Comparison of ENCODE assay signal across 23 mouse cellular contexts in genomic region chr3:133809007-133809552, GRCm38 (mm10).
DNase-seq lines count a peak whose midpoint lies in the region; TF ChIP-seq lines count a peak whose summit lies in the region.
"Had no signal": no experiment of that assay in that cellular context is flagged by ENCODE, and none has a peak within 500 bp of the region (broad histone marks: within the 10 kb centered on the region; RNA-seq: fewer than 3 reads in every experiment).

No protein-coding gene starts in this region.

- DNase-seq in A20 (ENCODE audit: low read depth, low spot score) (peak; percentile 80), R1 (ENCODE audit: low read depth, low spot score) (peak; percentile 70)
- peak; percentile 13 for DNase-seq in splenic B cell, adult 2 months (ENCODE audit: low read depth, low spot score)
- no peak for DNase-seq in left cerebral cortex, postnatal 14 days (ENCODE audit: low spot score in 2 of 2)
- no peak for DNase-seq in testis, postnatal 10 days (ENCODE audit: low spot score)
- DNase-seq in spleen, adult 12 weeks (ENCODE audit: low spot score), result no peak
- DNase-seq: adrenal gland, adult 8-10 months; adrenal gland, postnatal 25 days; cerebellum, adult 11-12 months; cerebellum, adult 8-10 months; cerebellum, postnatal 14 days; gastrocnemius, adult 2 months; gastrocnemius, postnatal 25 days; heart, adult 18-20 months; heart, postnatal 14 days; kidney, adult 11 months had no signal

- no peaks in the 10 kb centered on the region for H3K36me3 ChIP-seq in ES-Bruce4 (ENCODE audit: control insufficient read depth, insufficient read depth, low read length, poor library complexity, severe bottlenecking)
- H3K36me3 ChIP-seq in splenic B cell, adult 2 months (ENCODE audit: control insufficient read depth, insufficient read depth, low read length, poor library complexity, severe bottlenecking), result no peaks in the 10 kb centered on the region
- H3K36me3 ChIP-seq: forebrain, embryonic 10.5 days; heart, embryonic 10.5 days; heart, embryonic 13.5 days; hindbrain, embryonic 12.5 days; intestine, embryonic 15.5 days had no signal

- H3K9ac ChIP-seq in ES-Bruce4 (ENCODE audit: low read depth, poor library complexity, severe bottlenecking), result no peak overlapping the region
- H3K9ac ChIP-seq: forebrain, embryonic 13.5 days; heart, embryonic 13.5 days; hindbrain, embryonic 12.5 days; intestine, embryonic 15.5 days had no signal

- TF ChIP-seq POLR2A in ES-Bruce4 (IDR thresholded peaks at IDR 0.05; ENCODE audit: insufficient read depth, low read length), result no peak

- no peak for TF ChIP-seq CTCF in ES-Bruce4 (IDR thresholded peaks at IDR 0.05; ENCODE audit: low read depth, low read length)

- no peaks in the 10 kb centered on the region for H3K27me3 ChIP-seq in ES-Bruce4 (ENCODE audit: control insufficient read depth, insufficient read depth, low read length, poor library complexity, severe bottlenecking)
- no peaks in the 10 kb centered on the region for H3K27me3 ChIP-seq in splenic B cell, adult 2 months (ENCODE audit: control insufficient read depth, insufficient read depth, low read length, poor library complexity, severe bottlenecking)
- H3K27me3 ChIP-seq: forebrain, embryonic 13.5 days; heart, embryonic 13.5 days; hindbrain, embryonic 12.5 days; intestine, embryonic 15.5 days had no signal

- intact Hi-C loops in left cerebral cortex, postnatal 14 days (cut with DNase I), result no loop called here

- 0 out of 2 replicates have a peak, but pooled peaks cover 5% of the 10 kb centered on the region for H3K9me3 ChIP-seq in ES-Bruce4 (replicated peaks; ENCODE audit: control insufficient read depth, insufficient read depth, low read length, poor library complexity, severe bottlenecking)
- H3K9me3 ChIP-seq: forebrain, embryonic 10.5 days; forebrain, embryonic 13.5 days; heart, embryonic 10.5 days; heart, embryonic 13.5 days; hindbrain, embryonic 12.5 days; intestine, embryonic 15.5 days had no signal

- H3K4me3 ChIP-seq in ES-Bruce4 (ENCODE audit: low read depth, low read length), result no peak overlapping the region
- H3K4me3 ChIP-seq: forebrain, embryonic 10.5 days; forebrain, embryonic 13.5 days; gastrocnemius, adult 2 months; heart, embryonic 10.5 days; heart, embryonic 13.5 days; hindbrain, embryonic 12.5 days; intestine, embryonic 15.5 days had no signal

- TF ChIP-seq EP300 in ES-Bruce4 (IDR thresholded peaks at IDR 0.05; ENCODE audit: insufficient read depth, low read depth, low read length), result no peak

- peak overlapping the region; percentile 44; the same call in 1 of the 2 replicates for H3K27ac ChIP-seq in ES-Bruce4 (ENCODE audit: insufficient read depth, low read length)
- H3K27ac ChIP-seq: forebrain, embryonic 10.5 days; forebrain, embryonic 13.5 days; gastrocnemius, adult 2 months; heart, embryonic 10.5 days; heart, embryonic 13.5 days; hindbrain, embryonic 12.5 days; intestine, embryonic 15.5 days had no signal

- H3K4me1 ChIP-seq in ES-Bruce4 (ENCODE audit: control insufficient read depth, insufficient read depth, low read length), result no peaks in the 10 kb centered on the region
- H3K4me1 ChIP-seq: forebrain, embryonic 10.5 days; forebrain, embryonic 13.5 days; heart, embryonic 10.5 days; heart, embryonic 13.5 days; hindbrain, embryonic 12.5 days; intestine, embryonic 15.5 days had no signal

Comparison
In these comparisons a context has a peak if more than half of its experiments do, and no peak if none do; other contexts are left out.
1. DNase-seq: peak in A20 (single experiment), R1 (single experiment) and splenic B cell, adult 2 months (single experiment); none in left cerebral cortex, postnatal 14 days (0 of 2), testis, postnatal 10 days (single experiment) and spleen, adult 12 weeks (single experiment).